Mouse (Mus musculus) embryo, embryonic 10.5 days (tissue): ENCODE results near the gene Olfr15.
"Not testable (repeated sequence)": the region's sequence is repeated elsewhere in the genome, so short reads cannot be mapped to it uniquely, and the experiment has no call there.

Experiments
- DNase-seq: peaks from one replicate; pipeline ENCODE4 v3.0.0-alpha.2; 2015; ENCODE audit warnings: low spot score

The Olfr15 gene

GRCm38 (mm10) chr16:3830588-3831109, at the start of gene Olfr15:
Olfr15 (plus strand) TSS chr16:3830878.
- peak; percentile 17 for DNase-seq

- DNase-seq, result no peak
Measured at GRCm38 (mm10) chr16:3781237-3781636, 49.4 kb upstream of the Olfr15 start.

GRCm38 (mm10) chr16:3788394-3788793, 42.3 kb upstream of the Olfr15 start:
- DNase-seq, result no peak

GRCm38 (mm10) chr16:3808176-3808575, 22.5 kb upstream of the Olfr15 start:
- DNase-seq, result no peak

GRCm38 (mm10) chr16:3814667-3815066, 16.0 kb upstream of the Olfr15 start:
- not testable (repeated sequence) for DNase-seq

GRCm38 (mm10) chr16:3820202-3820601, 10.5 kb upstream of the Olfr15 start:
- DNase-seq, result no peak

- no peak for DNase-seq
Measured at GRCm38 (mm10) chr16:3828021-3828420, 2.7 kb upstream of the Olfr15 start.

GRCm38 (mm10) chr16:3829727-3830126, 951 bp upstream of the Olfr15 start:
- DNase-seq, result no peak

- DNase-seq, result no peak
Measured at GRCm38 (mm10) chr16:3835461-3835860, 4.8 kb downstream of the Olfr15 start.

GRCm38 (mm10) chr16:3839157-3839885, 8.6 kb downstream of the Olfr15 start:
- peak; percentile 35 for DNase-seq

- peak; percentile 14 for DNase-seq
Measured at GRCm38 (mm10) chr16:3842989-3843388, 12.3 kb downstream of the Olfr15 start.

- no peak for DNase-seq
Measured at GRCm38 (mm10) chr16:3843796-3844195, 13.1 kb downstream of the Olfr15 start.

GRCm38 (mm10) chr16:3846711-3847518, 16.2 kb downstream of the Olfr15 start, which contains the start of gene Zfp174:
Zfp174 (plus strand) TSS chr16:3847268.
- DNase-seq, result peak; percentile 99

GRCm38 (mm10) chr16:3847871-3848270, 17.2 kb downstream of the Olfr15 start:
- DNase-seq, result peak; percentile 13

- no peak for DNase-seq
Measured at GRCm38 (mm10) chr16:3848416-3848815, 17.7 kb downstream of the Olfr15 start.

- DNase-seq, result not testable (repeated sequence)
Measured at GRCm38 (mm10) chr16:3851301-3851700, 20.6 kb downstream of the Olfr15 start.

GRCm38 (mm10) chr16:3852586-3852985, 21.9 kb downstream of the Olfr15 start:
- no peak for DNase-seq

GRCm38 (mm10) chr16:3854437-3855182, 23.9 kb downstream of the Olfr15 start:
- no peak for DNase-seq

GRCm38 (mm10) chr16:3855776-3856175, 25.1 kb downstream of the Olfr15 start:
- no peak for DNase-seq

- DNase-seq, result no peak
Measured at GRCm38 (mm10) chr16:3859254-3859653, 28.6 kb downstream of the Olfr15 start.

- DNase-seq, result no peak
Measured at GRCm38 (mm10) chr16:3871815-3872214, 41.1 kb downstream of the Olfr15 start.
